Mouse (Mus musculus) kidney, adult 2 months (tissue): ENCODE data around the gene 4932438H23Rik. TPM values are rescaled to one million over a fixed set of nuclear protein-coding genes. Genes with fewer than 3 reads are reported as not detected.

Source experiments
- DNase-seq: peaks from one replicate; pipeline ENCODE4 v3.0.0; 2021
- H3K27ac ChIP-seq: fragments of 200-500 bp; 2 replicates; pipeline ENCODE4 v1.5.1; 2012; ENCODE audit warnings: low read depth, low read length, control low read depth, inconsistent platforms; ENCODE audit not compliant: insufficient read depth
- H3K27me3 ChIP-seq: fragments of 200-500 bp; replicated peaks from 2 replicates; pipeline ENCODE4 v1.6.1; 2012; ENCODE audit warnings: mild to moderate bottlenecking, moderate library complexity, low read length, inconsistent platforms; ENCODE audit not compliant: control insufficient read depth, insufficient read depth
- H3K36me3 ChIP-seq: fragments of 200-500 bp; 2 replicates; pipeline ENCODE4 v1.6.1; 2012; ENCODE audit warnings: mild to moderate bottlenecking, moderate library complexity, low read length, inconsistent platforms; ENCODE audit not compliant: control insufficient read depth, insufficient read depth
- H3K4me1 ChIP-seq: fragments of 200-500 bp; 2 replicates; pipeline ENCODE4 v1.6.1; 2011; ENCODE audit warnings: low read length; ENCODE audit not compliant: control insufficient read depth, insufficient read depth
- H3K4me3 ChIP-seq: fragments of 200-500 bp; 2 replicates; pipeline ENCODE4 v1.5.1; 2011; ENCODE audit warnings: mild to moderate bottlenecking, low read depth, low read length, control low read depth; ENCODE audit not compliant: insufficient read depth
- CTCF ChIP-seq: fragments of 200-500 bp; conservative IDR thresholded peaks from 2 replicates; pipeline ENCODE4 v1.5.1; 2011; ENCODE audit warnings: low read depth, mild to moderate bottlenecking, control low read depth, low read length, moderate library complexity, mixed read lengths; ENCODE audit not compliant: insufficient read depth, insufficient read length
- POLR2A ChIP-seq: fragments of 200-500 bp; IDR thresholded peaks from one replicate; pipeline ENCODE4 v1.6.1; 2011; ENCODE audit warnings: low read depth, low read length, control low read depth
- WGBS: fragments of 180-500 bp; shearing (Covaris S2); methylation state at CpG from one replicate; pipeline ENCODE4 v1.1.7; 2018; 5-methylcytosine and 5-hydroxymethylcytosine counted together
- polyA plus RNA-seq: library from polyadenylated mRNA; depleted of rRNA; stranded (reverse); fragments of >200 nt; gene quantifications from 2 replicates; pipeline ENCODE4 v1.2.3, GENCODE M21; 2012; rRNA removed

4932438H23Rik gene
- polyA plus RNA-seq, 1 experiment: 0.14 TPM

- Histone ChIP-seq H3K27ac (peak overlapping the region; percentile 93), H3K4me3 (peak overlapping the region; percentile 86), H3K4me1 (peaks cover 2% of the 10 kb centered on the region; the same call in 1 of the 2 replicates), H3K36me3 (no peaks in the 10 kb centered on the region), H3K27me3 (no peaks in the 10 kb centered on the region)
- WGBS: 2% methylated on average over 19 of the region's 19 CpGs
- peak; percentile 35 for DNase-seq
- no peak for TF ChIP-seq POLR2A
- TF ChIP-seq CTCF: no peak
These were observed 84.9 kb downstream of the 4932438H23Rik start for GRCm38 (mm10) chr16:91009942-91010529.

- TF ChIP-seq POLR2A: no peak
- no peak for TF ChIP-seq CTCF
- H3K36me3 ChIP-seq: no peaks in the 10 kb centered on the region
- no peaks in the 10 kb centered on the region for H3K27me3 ChIP-seq
- 72% methylated on average over 4 of the region's 4 CpGs for WGBS
- H3K4me3 ChIP-seq: no peak overlapping the region
- peaks cover 8% of the 10 kb centered on the region for H3K4me1 ChIP-seq
- DNase-seq: peak; percentile 33
- no peak overlapping the region for H3K27ac ChIP-seq
These were observed 89.9 kb downstream of the 4932438H23Rik start for GRCm38 (mm10) chr16:91004915-91005538.

Other genes with a start within 250 kb of the 4932438H23Rik start
- 16.1 TPM in 2 replicates for gene Cfap298, start 160.0 kb downstream of the 4932438H23Rik start, polyA plus RNA-seq
- 20.4 and 24.8 TPM in 2 replicates for gene Synj1, start 83.8 kb downstream of the 4932438H23Rik start, polyA plus RNA-seq
- gene Paxbp1, start 50.6 kb downstream of the 4932438H23Rik start, polyA plus RNA-seq: 13.3 and 13.6 TPM in 2 replicates
- gene Olig2, start 130.3 kb upstream of the 4932438H23Rik start, polyA plus RNA-seq: 0.03 TPM in 1 of 2 replicates, not detected in the other
- 0.17 and 0.23 TPM in 2 replicates for gene Olig1, start 174.7 kb upstream of the 4932438H23Rik start, polyA plus RNA-seq